ENCODE assay signal across 24 mouse cellular contexts in genomic region chr19:42632301-42632700, GRCm38 (mm10). TPM values are rescaled to one million over a fixed set of nuclear protein-coding genes. Genes with fewer than 3 reads are reported as not detected.
DNase-seq lines count a peak whose midpoint lies in the region; ATAC-seq and TF ChIP-seq lines count a peak whose summit lies in the region.
"Had no signal": no experiment of that assay in that cellular context is flagged by ENCODE, and none has a peak within 500 bp of the region (broad histone marks: within the 10 kb centered on the region; RNA-seq: fewer than 3 reads in every experiment).

No protein-coding gene starts in this region.

- no peak for TF ChIP-seq CTCF in heart, adult 2 months (IDR thresholded peaks at IDR 0.05)
- TF ChIP-seq CTCF in embryonic fibroblast, embryonic 13.5 days (IDR thresholded peaks at IDR 0.05; ENCODE audit: borderline replicate concordance, insufficient read depth, low read length): no peak

- no peaks in the 10 kb centered on the region for H3K36me3 ChIP-seq in heart, adult 2 months (ENCODE audit: control insufficient read depth, insufficient read depth, low read length)
- no peaks in the 10 kb centered on the region for H3K36me3 ChIP-seq in heart, embryonic 10.5 days
- H3K36me3 ChIP-seq in neural tube, embryonic 11.5 days (ENCODE audit: control insufficient read depth, insufficient read depth, low read length): no peaks in the 10 kb centered on the region
- no peaks in the 10 kb centered on the region for H3K36me3 ChIP-seq in neural tube, embryonic 15.5 days
- H3K36me3 ChIP-seq in hindbrain, embryonic 16.5 days (ENCODE audit: control insufficient read depth, insufficient read depth, low read length): no peaks in the 10 kb centered on the region
- H3K36me3 ChIP-seq: G1E; intestine, embryonic 15.5 days; limb, embryonic 12.5 days; midbrain, embryonic 12.5 days had no signal

- TF ChIP-seq POLR2A in heart, adult 2 months (IDR thresholded peaks at IDR 0.05; ENCODE audit: insufficient read depth, low read depth, low read length): no peak
- no peak for TF ChIP-seq POLR2A in embryonic fibroblast, embryonic 13.5 days (IDR thresholded peaks at IDR 0.05; ENCODE audit: low read depth, low read length)

- H3K27ac ChIP-seq in heart, adult 2 months: peak overlapping the region; percentile 12; the same call in 1 of the 2 replicates
- no peak overlapping the region for H3K27ac ChIP-seq in heart, embryonic 10.5 days
- no peak overlapping the region for H3K27ac ChIP-seq in neural tube, embryonic 11.5 days (ENCODE audit: low read depth, low read length)
- no peak overlapping the region for H3K27ac ChIP-seq in neural tube, embryonic 15.5 days (replicated peaks)
- H3K27ac ChIP-seq in embryonic fibroblast, embryonic 13.5 days (ENCODE audit: insufficient read depth, low read length): 0 out of 2 replicates have a peak overlapping the region, but pooled peaks have one; percentile 1
- H3K27ac ChIP-seq in hindbrain, embryonic 16.5 days (ENCODE audit: low read depth, low read length): no peak overlapping the region
- H3K27ac ChIP-seq: hindbrain, embryonic 14.5 days; intestine, embryonic 15.5 days; layer of hippocampus, adult 2 months; left cerebral cortex, adult 2 months; limb, embryonic 12.5 days; midbrain, embryonic 12.5 days had no signal

- DNase-seq in gastrocnemius, adult 18-20 months (ENCODE audit: low spot score): peak; percentile 34
- no peak for DNase-seq in gastrocnemius, postnatal 4 days (ENCODE audit: low spot score in 2 of 2)
- peak in 1 of 2 experiments; percentile 30 for DNase-seq in heart, adult 2 months
- no peak for DNase-seq in heart, embryonic 10.5 days (ENCODE audit: low spot score)
- peak; percentile 4 for DNase-seq in neural tube, embryonic 11.5 days (ENCODE audit: low spot score)
- DNase-seq: cerebellum, adult 8-10 months; cerebellum, postnatal 25 days; gastrocnemius, postnatal 14 days; right cerebral cortex, postnatal 14 days; spleen, adult 18-20 months; thymus, postnatal 4 days had no signal

- intact Hi-C loops in heart, adult 2 months (cut with DNase I): no loop called here

- 40% methylated on average over 4 of the region's 4 CpGs for WGBS in heart, adult 2 months
- WGBS in heart, embryonic 10.5 days: 69% methylated on average over 4 of the region's 4 CpGs
- 52% methylated on average over 4 of the region's 4 CpGs for WGBS in neural tube, embryonic 11.5 days
- WGBS in neural tube, embryonic 15.5 days: 76% methylated on average over 4 of the region's 4 CpGs
- WGBS in hindbrain, embryonic 16.5 days: 72% methylated on average over 4 of the region's 4 CpGs

- 0 out of 2 replicates have a peak, but pooled peaks cover 2% of the 10 kb centered on the region for H3K4me1 ChIP-seq in heart, adult 2 months (ENCODE audit: control insufficient read depth, insufficient read depth, low read length)
- peaks cover 13% of the 10 kb centered on the region for H3K4me1 ChIP-seq in heart, embryonic 10.5 days
- H3K4me1 ChIP-seq in neural tube, embryonic 11.5 days (ENCODE audit: control insufficient read depth, insufficient read depth, low read length): no peaks in the 10 kb centered on the region
- H3K4me1 ChIP-seq in neural tube, embryonic 15.5 days: peaks cover 10% of the 10 kb centered on the region
- peaks cover 7% of the 10 kb centered on the region for H3K4me1 ChIP-seq in embryonic fibroblast, embryonic 13.5 days (ENCODE audit: control insufficient read depth, insufficient read depth, low read length)
- no peaks in the 10 kb centered on the region; the same call in 1 of the 2 replicates for H3K4me1 ChIP-seq in hindbrain, embryonic 16.5 days (ENCODE audit: control insufficient read depth, insufficient read depth, low read depth, low read length)

- ATAC-seq in neural tube, embryonic 11.5 days (ENCODE audit: insufficient read depth, low FRiP score, low TSS enrichment): no peak
- no peak for ATAC-seq in neural tube, embryonic 15.5 days (ENCODE audit: low FRiP score)
- no peak for ATAC-seq in hindbrain, embryonic 16.5 days
- ATAC-seq: forebrain, embryonic 16.5 days had no signal

- no peaks in the 10 kb centered on the region for H3K9me3 ChIP-seq in heart, embryonic 10.5 days
- no peaks in the 10 kb centered on the region for H3K9me3 ChIP-seq in neural tube, embryonic 11.5 days (ENCODE audit: control insufficient read depth, low read length)
- H3K9me3 ChIP-seq in neural tube, embryonic 15.5 days (replicated peaks): no peaks in the 10 kb centered on the region
- H3K9me3 ChIP-seq in hindbrain, embryonic 16.5 days (ENCODE audit: control insufficient read depth, low read length): no peaks in the 10 kb centered on the region
- H3K9me3 ChIP-seq: G1E; intestine, embryonic 15.5 days; limb, embryonic 12.5 days; megakaryocyte, embryonic 14.5 days; midbrain, embryonic 12.5 days had no signal

- H3K27me3 ChIP-seq in heart, adult 2 months (ENCODE audit: control insufficient read depth, insufficient read depth, low read length): no peaks in the 10 kb centered on the region
- H3K27me3 ChIP-seq in heart, embryonic 10.5 days (ENCODE audit: insufficient read depth, poor library complexity, severe bottlenecking): peaks cover 15% of the 10 kb centered on the region; the same call in 1 of the 2 replicates
- no peaks in the 10 kb centered on the region for H3K27me3 ChIP-seq in neural tube, embryonic 11.5 days (ENCODE audit: control insufficient read depth, insufficient read depth, low read length)
- no peaks in the 10 kb centered on the region for H3K27me3 ChIP-seq in neural tube, embryonic 15.5 days (replicated peaks)
- no peaks in the 10 kb centered on the region for H3K27me3 ChIP-seq in hindbrain, embryonic 16.5 days (replicated peaks; ENCODE audit: control insufficient read depth, insufficient read depth, low read length)
- H3K27me3 ChIP-seq: intestine, embryonic 15.5 days; midbrain, embryonic 12.5 days had no signal

- H3K79me2 ChIP-seq in heart, adult 2 months (replicated peaks; ENCODE audit: control insufficient read depth, insufficient read depth, low read length): no peaks in the 10 kb centered on the region

- H3K4me2 ChIP-seq in neural tube, embryonic 11.5 days (ENCODE audit: low read depth): no peak overlapping the region
- H3K4me2 ChIP-seq in neural tube, embryonic 15.5 days: no peak overlapping the region
- H3K4me2 ChIP-seq in hindbrain, embryonic 16.5 days (ENCODE audit: low read length): no peak overlapping the region
- H3K4me2 ChIP-seq: midbrain, embryonic 12.5 days had no signal

- no peak overlapping the region for H3K9ac ChIP-seq in heart, adult 2 months (ENCODE audit: low read depth, low read length)
- no peak overlapping the region for H3K9ac ChIP-seq in neural tube, embryonic 11.5 days (ENCODE audit: low read length)
- no peak overlapping the region for H3K9ac ChIP-seq in neural tube, embryonic 15.5 days (replicated peaks)
- no peak overlapping the region for H3K9ac ChIP-seq in hindbrain, embryonic 16.5 days (ENCODE audit: low read depth, low read length)
- H3K9ac ChIP-seq: hindbrain, embryonic 14.5 days; intestine, embryonic 15.5 days; limb, embryonic 12.5 days; midbrain, embryonic 12.5 days had no signal

- H3K4me3 ChIP-seq in heart, adult 2 months: no peak overlapping the region
- H3K4me3 ChIP-seq in heart, embryonic 10.5 days: no peak overlapping the region
- no peak overlapping the region for H3K4me3 ChIP-seq in neural tube, embryonic 11.5 days (ENCODE audit: low read depth, low read length)
- H3K4me3 ChIP-seq in neural tube, embryonic 15.5 days (replicated peaks): no peak overlapping the region
- H3K4me3 ChIP-seq in embryonic fibroblast, embryonic 13.5 days (ENCODE audit: insufficient read depth, low read length): no peak overlapping the region
- H3K4me3 ChIP-seq in hindbrain, embryonic 16.5 days (ENCODE audit: low read length): no peak overlapping the region
- H3K4me3 ChIP-seq: intestine, embryonic 15.5 days; layer of hippocampus, adult 2 months; left cerebral cortex, adult 2 months; limb, embryonic 12.5 days; megakaryocyte, embryonic 14.5 days; midbrain, embryonic 12.5 days had no signal

- TF ChIP-seq EP300 in heart, adult 2 months (IDR thresholded peaks at IDR 0.05; ENCODE audit: insufficient read depth, low read depth, low read length): no peak

RNA-seq across cellular contexts. Expression of gene Loxl4, which starts 19.7 kb away (rescaled TPM):
- total RNA-seq in gastrocnemius, adult 18-20 months (2021): 1 to 10 TPM in 1 of 2 experiments, under 1 TPM in 1; 0.64 to 1.5 TPM
- total RNA-seq in gastrocnemius, postnatal 4 days (2021): 1 to 10 TPM; 1.5 to 2.4 TPM
- total RNA-seq in heart, adult 2 months (2021): under 1 TPM; 0.77 to 0.91 TPM
- polyA plus RNA-seq in heart, adult 2 months (2012; rRNA removed): 0.76 and 0.82 TPM in 2 replicates
- polyA plus RNA-seq in heart, embryonic 10.5 days (2016; fragmentation: Nextera tagmentation; extraction: Ambion mirVana): 0.04 and 0.10 TPM in 2 replicates
- polyA plus RNA-seq in neural tube, embryonic 11.5 days (2014; fragmentation: Nextera tagmentation; extraction: Ambion mirVana): 0.46 and 0.69 TPM in 2 replicates
- 0.41 and 0.59 TPM in 2 replicates for polyA plus RNA-seq in neural tube, embryonic 15.5 days (2015; fragmentation: Nextera tagmentation; extraction: Ambion mirVana)
- polyA plus RNA-seq in embryonic fibroblast, embryonic 13.5 days (2011; ENCODE audit: insufficient read length, low read depth, missing spikeins): 13.3 and 33.0 TPM in 2 replicates
- 0.15 and 0.34 TPM in 2 replicates for polyA plus RNA-seq in hindbrain, embryonic 16.5 days (2015; fragmentation: Nextera tagmentation; extraction: Ambion mirVana)
- total RNA-seq: G1E; hematopoietic stem cell, adult 5-6 weeks had no signal
- polyA plus RNA-seq: G1E had no signal

Comparison
In these comparisons a context has a peak if more than half of its experiments do, and no peak if none do; other contexts are left out.
1. DNase-seq: peak in gastrocnemius, adult 18-20 months (single experiment) and neural tube, embryonic 11.5 days (single experiment); none in gastrocnemius, postnatal 4 days (0 of 2) and heart, embryonic 10.5 days (single experiment).
2. H3K27ac ChIP-seq: peak in heart, adult 2 months (single experiment) and embryonic fibroblast, embryonic 13.5 days (single experiment); none in heart, embryonic 10.5 days (single experiment), neural tube, embryonic 11.5 days (single experiment), neural tube, embryonic 15.5 days (single experiment) and hindbrain, embryonic 16.5 days (single experiment).